8 mouse cellular contexts compared by ENCODE assay signal in the genomic region with DNA sequence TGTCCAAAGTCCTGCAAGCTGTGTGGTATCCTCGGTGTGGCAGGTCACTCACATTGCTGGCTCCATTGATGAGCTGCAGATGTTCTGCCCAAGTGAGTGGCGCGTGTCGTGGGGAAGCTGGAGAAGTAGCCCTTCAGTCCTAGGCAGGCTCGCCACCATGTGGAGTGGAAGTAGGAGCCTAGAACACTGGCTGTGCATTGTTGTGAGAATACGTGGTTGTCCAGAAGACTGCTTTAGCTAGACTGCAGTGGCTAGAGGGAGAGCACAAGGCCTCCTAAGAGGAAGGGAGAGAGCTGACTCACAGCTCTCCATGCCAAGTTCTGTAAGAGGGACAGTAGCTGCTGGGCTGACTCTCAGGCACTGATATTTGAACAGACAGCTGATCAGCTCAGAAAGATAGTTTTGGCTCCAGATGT.
A peak's percentile ranks its signal among the peaks of the same experiment; 100 is the strongest.
DNase-seq lines count a peak whose midpoint lies in the region; ATAC-seq and TF ChIP-seq lines count a peak whose summit lies in the region.

No protein-coding gene starts in this region.

- H3K9me3 ChIP-seq in kidney, postnatal 0 days (replicated peaks; ENCODE audit: low read length) = no peaks in the 10 kb centered on the region
- H3K9me3 ChIP-seq in embryonic facial prominence, embryonic 15.5 days (replicated peaks) = no peaks in the 10 kb centered on the region

- no peak overlapping the region for H3K4me3 ChIP-seq in kidney, postnatal 0 days (replicated peaks; ENCODE audit: low read depth, low read length)
- H3K4me3 ChIP-seq in embryonic facial prominence, embryonic 15.5 days (replicated peaks) = no peak overlapping the region
- H3K4me3 ChIP-seq in macrophage (ENCODE audit: inconsistent target) = no peak overlapping the region

- H3K36me3 ChIP-seq in kidney, postnatal 0 days (ENCODE audit: insufficient read depth, low read length) = 0 out of 2 replicates have a peak, but pooled peaks cover 8% of the 10 kb centered on the region
- H3K36me3 ChIP-seq in embryonic facial prominence, embryonic 15.5 days = peaks cover 16% of the 10 kb centered on the region; the same call in 1 of the 2 replicates
- H3K36me3 ChIP-seq in macrophage (ENCODE audit: inconsistent target) = peaks cover 28% of the 10 kb centered on the region; the same call in 1 of the 2 replicates

- intact Hi-C loops in left cerebral cortex, postnatal 4 days (cut with DNase I) = no loop called here

- 64% methylated on average over 6 of the region's 6 CpGs for WGBS in kidney, postnatal 0 days
- WGBS in embryonic facial prominence, embryonic 15.5 days = 39% methylated on average over 6 of the region's 6 CpGs
- 34% methylated on average over 6 of the region's 6 CpGs for WGBS in macrophage (ENCODE audit: missing documents)

- peak; percentile 81 for DNase-seq in adrenal gland, adult 2 months
- DNase-seq in adrenal gland, postnatal 10 days = no peak
- no peak for DNase-seq in kidney, postnatal 0 days (ENCODE audit: low spot score)
- DNase-seq in kidney, adult 8-10 months = no peak
- no peak for DNase-seq in left cerebral cortex, postnatal 4 days
- no peak for DNase-seq in layer of hippocampus, adult 8-10 months (ENCODE audit: low spot score in 2 of 2)

- TF ChIP-seq CTCF in kidney, postnatal 0 days (IDR thresholded peaks at IDR 0.05; ENCODE audit: low read depth) = no peak

- 0 out of 2 replicates have a peak overlapping the region, but pooled peaks have one; percentile 56 for H3K27ac ChIP-seq in kidney, postnatal 0 days
- peak overlapping the region; percentile 75 for H3K27ac ChIP-seq in embryonic facial prominence, embryonic 15.5 days (replicated peaks)
- H3K27ac ChIP-seq in macrophage = peak overlapping the region; percentile 100

- ATAC-seq in kidney, postnatal 0 days (replicated peaks; ENCODE audit: low FRiP score, low read depth) = no peak
- no peak for ATAC-seq in embryonic facial prominence, embryonic 15.5 days (ENCODE audit: insufficient number of reproducible peaks, low FRiP score, low TSS enrichment, low read depth)

- H3K79me2 ChIP-seq in macrophage (ENCODE audit: inconsistent target) = peaks cover 100% of the 10 kb centered on the region

- no peaks in the 10 kb centered on the region for H3K27me3 ChIP-seq in kidney, postnatal 0 days (ENCODE audit: insufficient read depth, low read length)
- H3K27me3 ChIP-seq in embryonic facial prominence, embryonic 15.5 days = no peaks in the 10 kb centered on the region

- no peak overlapping the region for H3K9ac ChIP-seq in kidney, postnatal 0 days (ENCODE audit: low read depth, low read length)
- no peak overlapping the region for H3K9ac ChIP-seq in embryonic facial prominence, embryonic 15.5 days

- no peak overlapping the region for H3K4me2 ChIP-seq in kidney, postnatal 0 days (ENCODE audit: low read length)
- H3K4me2 ChIP-seq in embryonic facial prominence, embryonic 15.5 days (replicated peaks) = no peak overlapping the region

- peaks cover 70% of the 10 kb centered on the region for H3K4me1 ChIP-seq in kidney, postnatal 0 days (replicated peaks; ENCODE audit: insufficient read depth, low read length)
- peaks cover 82% of the 10 kb centered on the region for H3K4me1 ChIP-seq in embryonic facial prominence, embryonic 15.5 days
